Mouse (Mus musculus): Measurements from ENCODE around the gene Kmt5a. TPM values are rescaled to one million over a fixed set of nuclear protein-coding genes. Genes with fewer than 3 reads are reported as not detected.
A peak's percentile ranks its signal among the peaks of the same experiment; 100 is the strongest.
"Not testable (repeated sequence)": the region's sequence is repeated elsewhere in the genome, so short reads cannot be mapped to it uniquely, and the experiment has no call there.

Gene Kmt5a
- polyA plus RNA-seq, 1 experiment from 2014 or later = 45.4 TPM

- WGBS (ENCODE audit: insufficient replicate concordance) = 6% methylated on average over 15 of the region's 15 CpGs
- Histone ChIP-seq H3K27ac (peak overlapping the region; percentile 97), H3K27me3 (no peaks in the 10 kb centered on the region), H3K9ac (peak overlapping the region; percentile 88), H3K9me3 (replicated peaks) (no peaks in the 10 kb centered on the region), H3K4me1 (replicated peaks) (peaks cover 39% of the 10 kb centered on the region), H3K4me3 (replicated peaks) (peak overlapping the region; percentile 75), H3K4me2 (peak overlapping the region; percentile 85), H3K36me3 (0 out of 2 replicates have a peak, but pooled peaks cover 2% of the 10 kb centered on the region)
- no peak for DNase-seq
- ATAC-seq (ENCODE audit: low read depth) = peak; percentile 47
Measured at GRCm38 (mm10) chr5:124483655-124484396, 44.1 kb downstream of the Kmt5a start.

DNA sequence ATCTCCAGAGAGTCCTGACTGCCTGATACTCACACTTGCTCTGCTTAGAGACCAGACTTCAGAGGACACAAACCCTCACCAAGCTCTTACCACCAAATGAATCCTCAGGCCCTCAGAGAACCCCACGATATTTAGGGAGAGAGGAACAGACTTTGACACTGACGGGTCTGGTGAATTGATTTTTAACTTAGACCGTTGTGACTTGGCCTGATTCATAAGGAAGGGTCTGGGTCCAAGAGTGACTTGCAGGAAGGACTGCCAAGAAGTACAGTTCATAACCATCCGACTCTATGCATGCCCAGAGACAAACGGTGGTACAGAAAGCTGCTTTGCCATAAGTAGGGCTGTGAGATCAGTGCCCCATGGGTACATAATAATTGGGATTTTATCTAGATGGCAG, 45.9 kb downstream of the Kmt5a start:
- Histone ChIP-seq H3K27ac (no peak overlapping the region; the same call in 1 of the 2 replicates), H3K4me3 (replicated peaks) (no peak overlapping the region), H3K4me1 (replicated peaks) (peaks cover 25% of the 10 kb centered on the region), H3K9me3 (replicated peaks) (no peaks in the 10 kb centered on the region), H3K36me3 (peaks cover 10% of the 10 kb centered on the region), H3K4me2 (no peak overlapping the region), H3K27me3 (no peaks in the 10 kb centered on the region), H3K9ac (no peak overlapping the region)
- ATAC-seq (ENCODE audit: low read depth) (no peak), DNase-seq (no peak)
- WGBS (ENCODE audit: insufficient replicate concordance) = 78% methylated on average over 5 of the region's 5 CpGs

DNA sequence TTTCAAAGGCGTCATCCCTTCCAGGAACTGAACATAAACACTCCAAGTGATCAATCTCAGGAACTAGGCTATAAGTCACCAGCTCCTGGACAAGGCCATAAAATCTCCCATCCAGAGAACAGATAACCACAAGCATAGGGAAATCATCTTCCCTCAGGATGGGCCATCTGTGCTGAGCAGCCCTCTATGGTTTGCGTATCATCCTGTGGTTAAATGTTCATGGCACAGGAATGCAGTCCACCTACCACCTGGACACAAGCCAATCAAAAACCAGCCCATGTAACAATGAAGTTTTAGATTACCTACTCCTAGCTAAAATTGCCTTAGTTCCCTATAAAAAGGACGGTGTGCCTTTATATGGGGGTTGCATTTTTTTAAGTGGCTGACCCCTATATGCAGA, 49.2 kb downstream of the Kmt5a start:
- no peak overlapping the region for H3K9ac ChIP-seq
- H3K4me2 ChIP-seq = no peak overlapping the region
- H3K9me3 ChIP-seq (replicated peaks) = no peaks in the 10 kb centered on the region
- H3K4me3 ChIP-seq (replicated peaks) = no peak overlapping the region
- H3K4me1 ChIP-seq (replicated peaks) = peaks cover 13% of the 10 kb centered on the region
- H3K36me3 ChIP-seq = peaks cover 26% of the 10 kb centered on the region
- H3K27ac ChIP-seq = no peak overlapping the region
- 84% methylated on average over 3 of the region's 3 CpGs for WGBS (ENCODE audit: insufficient replicate concordance)
- ATAC-seq (ENCODE audit: low read depth) (no peak), DNase-seq (no peak)
- no peaks in the 10 kb centered on the region for H3K27me3 ChIP-seq

GRCm38 (mm10) chr5:124491732-124492131, 52.0 kb downstream of the Kmt5a start:
- no peak overlapping the region for H3K9ac ChIP-seq
- no peak overlapping the region for H3K27ac ChIP-seq
- no peaks in the 10 kb centered on the region for H3K9me3 ChIP-seq (replicated peaks)
- ATAC-seq (ENCODE audit: low read depth) (no peak), DNase-seq (no peak)
- 80% methylated on average over 4 of the region's 4 CpGs for WGBS (ENCODE audit: insufficient replicate concordance)
- no peak overlapping the region for H3K4me2 ChIP-seq
- peaks cover 5% of the 10 kb centered on the region for H3K4me1 ChIP-seq (replicated peaks)
- H3K4me3 ChIP-seq (replicated peaks) = no peak overlapping the region
- no peaks in the 10 kb centered on the region for H3K27me3 ChIP-seq
- H3K36me3 ChIP-seq = peaks cover 26% of the 10 kb centered on the region

DNA sequence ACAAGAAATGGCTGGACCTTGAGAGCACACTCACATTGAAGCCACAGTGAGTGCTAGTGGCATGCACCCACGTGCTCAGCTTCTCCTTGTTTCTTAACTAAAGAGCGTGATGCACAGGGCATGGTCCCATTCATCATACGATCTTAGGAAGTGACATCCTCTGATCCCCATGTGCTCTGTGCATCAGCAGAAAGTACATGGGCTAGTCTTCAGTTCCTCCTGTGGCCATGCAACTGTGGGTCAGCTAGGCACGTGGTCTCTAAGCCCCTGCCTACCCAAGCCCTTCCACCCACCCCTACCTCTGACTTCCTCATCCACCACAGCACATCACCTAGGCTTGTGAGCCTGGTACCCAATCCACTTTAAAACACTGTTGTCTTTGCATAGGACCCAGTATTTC, 52.9 kb downstream of the Kmt5a start:
- peaks cover 24% of the 10 kb centered on the region for H3K36me3 ChIP-seq
- WGBS (ENCODE audit: insufficient replicate concordance) = 66% methylated on average over 4 of the region's 4 CpGs

DNA sequence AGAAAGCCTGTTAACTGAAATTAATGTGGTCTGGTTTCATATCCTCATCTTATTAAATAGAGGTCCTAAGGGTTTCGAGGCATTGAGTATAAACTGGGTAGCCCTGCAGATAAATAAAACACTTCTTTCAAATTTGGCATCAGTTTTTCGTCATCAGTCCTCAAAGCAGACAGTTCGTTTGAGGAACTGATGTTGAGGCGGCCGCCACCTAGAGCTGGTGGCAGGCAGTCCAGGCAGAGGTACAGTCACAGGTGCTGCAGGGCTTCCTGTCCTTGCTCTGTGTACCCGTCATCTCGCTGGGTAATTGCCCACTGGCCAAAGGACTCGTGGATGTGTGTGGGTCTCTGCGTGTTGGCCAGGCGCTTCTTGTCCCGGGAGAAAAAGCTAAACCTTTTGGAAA, 53.7 kb downstream of the Kmt5a start:
- WGBS (ENCODE audit: insufficient replicate concordance) = 59% methylated on average over 11 of the region's 11 CpGs
- Histone ChIP-seq H3K27ac (no peak overlapping the region), H3K9me3 (replicated peaks) (no peaks in the 10 kb centered on the region), H3K4me3 (replicated peaks) (no peak overlapping the region), H3K9ac (no peak overlapping the region), H3K4me2 (no peak overlapping the region), H3K4me1 (replicated peaks) (peaks cover 22% of the 10 kb centered on the region), H3K36me3 (peaks cover 24% of the 10 kb centered on the region), H3K27me3 (no peaks in the 10 kb centered on the region)
- no peak for ATAC-seq (ENCODE audit: low read depth)
- no peak for DNase-seq

More for the DNA sequence above, 52.9 kb downstream of the Kmt5a start:
- ATAC-seq (ENCODE audit: low read depth) = no peak
- H3K27me3 ChIP-seq = no peaks in the 10 kb centered on the region
- no peak overlapping the region for H3K4me2 ChIP-seq
- no peak for DNase-seq
- peaks cover 14% of the 10 kb centered on the region for H3K4me1 ChIP-seq (replicated peaks)
- no peak overlapping the region for H3K9ac ChIP-seq
- H3K27ac ChIP-seq = no peak overlapping the region
- H3K4me3 ChIP-seq (replicated peaks) = no peak overlapping the region
- no peaks in the 10 kb centered on the region for H3K9me3 ChIP-seq (replicated peaks)

DNA sequence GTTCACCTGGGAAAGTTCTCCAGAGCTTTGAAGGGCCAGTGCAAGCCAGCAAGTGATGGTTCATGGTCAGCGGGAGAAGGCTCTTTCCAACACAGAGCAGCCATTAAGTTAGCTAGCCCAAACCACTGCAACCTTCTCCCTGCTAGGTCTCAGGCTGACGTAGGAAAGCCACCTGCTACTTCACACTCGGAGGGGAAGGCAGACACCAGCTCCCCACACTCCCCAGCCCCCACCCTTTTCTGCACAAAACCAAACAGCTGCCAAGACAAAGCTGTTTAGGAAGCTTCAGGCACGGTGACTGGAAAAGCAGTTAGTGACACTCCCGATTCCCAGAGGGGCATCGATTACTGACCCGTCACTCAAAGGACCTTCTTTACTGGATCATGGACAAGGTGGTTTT, 55.8 kb downstream of the Kmt5a start:
- Histone ChIP-seq H3K9me3 (replicated peaks) (no peaks in the 10 kb centered on the region), H3K27me3 (no peaks in the 10 kb centered on the region), H3K4me3 (replicated peaks) (no peak overlapping the region), H3K36me3 (peaks cover 17% of the 10 kb centered on the region; the same call in 1 of the 2 replicates), H3K9ac (no peak overlapping the region), H3K4me2 (no peak overlapping the region), H3K4me1 (replicated peaks) (peaks cover 34% of the 10 kb centered on the region), H3K27ac (no peak overlapping the region)
- DNase-seq = no peak
- no peak for ATAC-seq (ENCODE audit: low read depth)
- WGBS (ENCODE audit: insufficient replicate concordance) = 69% methylated on average over 7 of the region's 7 CpGs

DNA sequence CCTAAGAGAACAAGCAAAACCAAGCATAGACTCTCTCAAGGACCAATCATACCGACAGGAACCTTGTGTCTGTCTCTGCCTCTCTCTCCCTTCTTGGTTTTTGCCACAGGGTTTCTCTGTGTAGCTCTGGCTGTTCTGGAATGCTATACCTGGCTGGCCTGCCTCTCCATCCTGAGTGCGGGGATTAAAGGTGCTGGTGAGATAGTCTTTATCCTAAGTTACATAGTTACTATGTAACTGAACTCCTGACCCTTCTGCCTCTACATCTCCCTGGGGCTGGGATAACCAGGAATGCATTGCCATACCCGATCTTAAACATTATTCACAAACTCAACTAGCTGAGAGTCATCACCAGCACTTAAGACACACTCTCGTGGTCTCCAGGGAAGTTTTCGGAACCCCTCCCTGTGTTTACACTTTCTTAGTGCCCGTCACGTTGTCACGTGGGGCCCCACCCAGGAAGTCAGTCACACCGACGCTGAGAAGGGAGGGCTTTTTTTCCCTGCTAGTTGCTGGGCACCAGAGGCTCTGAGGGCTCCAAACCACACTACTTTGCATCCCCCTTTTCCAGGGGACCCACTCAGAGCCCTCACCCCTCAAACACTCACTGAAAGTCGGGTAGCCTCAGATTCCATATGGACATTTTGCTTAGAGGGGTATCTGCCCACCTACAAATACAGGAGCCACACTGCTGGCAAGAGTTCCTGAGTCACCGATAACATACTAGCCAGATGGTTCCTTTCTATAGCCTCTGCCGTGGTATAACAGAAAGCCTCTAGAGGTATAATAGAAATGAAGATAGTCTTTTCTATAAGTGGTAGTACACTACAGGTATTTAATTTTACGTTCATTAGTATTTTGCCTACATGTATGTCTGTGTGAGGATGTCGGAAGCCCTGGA, 57.1 kb downstream of the Kmt5a start:
- H3K4me2 ChIP-seq = peak overlapping the region; percentile 46
- H3K9me3 ChIP-seq (replicated peaks) = no peaks in the 10 kb centered on the region
- peaks cover 34% of the 10 kb centered on the region for H3K4me1 ChIP-seq (replicated peaks)
- H3K36me3 ChIP-seq = peaks cover 11% of the 10 kb centered on the region; the same call in 1 of the 2 replicates
- no peak overlapping the region for H3K27ac ChIP-seq
- 42% methylated on average over 15 of the region's 15 CpGs for WGBS (ENCODE audit: insufficient replicate concordance)
- ATAC-seq (ENCODE audit: low read depth) (0 out of 2 replicates have a peak, but pooled peaks have one; percentile 25), DNase-seq (no peak)
- H3K27me3 ChIP-seq = no peaks in the 10 kb centered on the region
- H3K4me3 ChIP-seq (replicated peaks) = no peak overlapping the region
- H3K9ac ChIP-seq = 0 out of 2 replicates have a peak overlapping the region, but pooled peaks have one; percentile 23

GRCm38 (mm10) chr5:124498221-124498876, 58.6 kb downstream of the Kmt5a start:
- Histone ChIP-seq H3K4me1 (replicated peaks) (peaks cover 34% of the 10 kb centered on the region), H3K36me3 (no peaks in the 10 kb centered on the region; the same call in 1 of the 2 replicates), H3K27me3 (0 out of 2 replicates have a peak, but pooled peaks cover 2% of the 10 kb centered on the region), H3K9ac (no peak overlapping the region), H3K4me2 (peak overlapping the region; percentile 8; the same call in 1 of the 2 replicates), H3K4me3 (replicated peaks) (no peak overlapping the region), H3K9me3 (replicated peaks) (no peaks in the 10 kb centered on the region), H3K27ac (peak overlapping the region; percentile 8)
- DNase-seq (no peak), ATAC-seq (ENCODE audit: low read depth) (peak; percentile 38; the same call in 1 of the 2 replicates)
- WGBS (ENCODE audit: insufficient replicate concordance) = 24% methylated on average over 9 of the region's 9 CpGs

GRCm38 (mm10) chr5:124499001-124499400, 59.3 kb downstream of the Kmt5a start:
- Histone ChIP-seq H3K4me3 (replicated peaks) (no peak overlapping the region), H3K36me3 (no peaks in the 10 kb centered on the region), H3K27me3 (0 out of 2 replicates have a peak, but pooled peaks cover 3% of the 10 kb centered on the region), H3K27ac (no peak overlapping the region), H3K4me1 (replicated peaks) (peaks cover 34% of the 10 kb centered on the region), H3K9me3 (replicated peaks) (no peaks in the 10 kb centered on the region), H3K4me2 (no peak overlapping the region; the same call in 1 of the 2 replicates), H3K9ac (peak overlapping the region; percentile 8; the same call in 1 of the 2 replicates)
- 0 out of 2 replicates have a peak, but pooled peaks have one; percentile 26 for ATAC-seq (ENCODE audit: low read depth)
- no peak for DNase-seq
- 25% methylated on average over 5 of the region's 5 CpGs for WGBS (ENCODE audit: insufficient replicate concordance)

- not testable (repeated sequence) for H3K27ac ChIP-seq; H3K9ac ChIP-seq; H3K27me3 ChIP-seq; H3K4me2 ChIP-seq; H3K4me3 ChIP-seq (replicated peaks); H3K36me3 ChIP-seq; DNase-seq; ATAC-seq (ENCODE audit: low read depth); H3K9me3 ChIP-seq (replicated peaks)
- peaks cover 34% of the 10 kb centered on the region for H3K4me1 ChIP-seq (replicated peaks)
- 58% methylated on average over 3 of the region's 4 CpGs for WGBS (ENCODE audit: insufficient replicate concordance)
Measured at GRCm38 (mm10) chr5:124500037-124500436, 60.3 kb downstream of the Kmt5a start.
